8 mouse cellular contexts compared by ENCODE assay signal in genomic region chr17:25796951-25797369, GRCm38 (mm10). TPM values are rescaled to one million over a fixed set of nuclear protein-coding genes. Genes with fewer than 3 reads are reported as not detected.
A peak's percentile ranks its signal among the peaks of the same experiment; 100 is the strongest.
DNase-seq lines count a peak whose midpoint lies in the region; ATAC-seq and TF ChIP-seq lines count a peak whose summit lies in the region.

TSS of gene Metrn (minus strand) at chr17:25797136.

- WGBS in forebrain, embryonic 11.5 days = 1% methylated on average over 30 of the region's 35 CpGs
- WGBS in heart, postnatal 0 days = under 1% methylated on average over 35 of the region's 35 CpGs
- under 1% methylated on average over 35 of the region's 35 CpGs for WGBS in neural tube, embryonic 13.5 days

- peaks cover 12% of the 10 kb centered on the region for H3K36me3 ChIP-seq in E14TG2a.4 (ENCODE audit: insufficient read depth, low read length)
- H3K36me3 ChIP-seq in forebrain, embryonic 11.5 days (ENCODE audit: control insufficient read depth, insufficient read depth, low read length) = no peaks in the 10 kb centered on the region
- no peaks in the 10 kb centered on the region for H3K36me3 ChIP-seq in heart, postnatal 0 days (replicated peaks; ENCODE audit: control insufficient read depth, insufficient read depth, low read length)
- no peaks in the 10 kb centered on the region for H3K36me3 ChIP-seq in neural tube, embryonic 13.5 days

- peak; percentile 52 for TF ChIP-seq POLR2A in brain, embryonic 14.5 days (IDR thresholded peaks at IDR 0.05; ENCODE audit: borderline replicate concordance, extremely low read depth, insufficient read depth, insufficient read length, poor library complexity, severe bottlenecking)

- H3K4me3 ChIP-seq in E14TG2a.4 (replicated peaks; ENCODE audit: low read length) = peak within 1 kb of the TSS; percentile 88
- peak within 1 kb of the TSS; percentile 82 for H3K4me3 ChIP-seq in forebrain, embryonic 11.5 days (ENCODE audit: low read depth, low read length)
- H3K4me3 ChIP-seq in heart, postnatal 0 days (ENCODE audit: low read depth, low read length) = peak within 1 kb of the TSS; percentile 94
- H3K4me3 ChIP-seq in neural tube, embryonic 13.5 days = peak within 1 kb of the TSS; percentile 65

- peak within 1 kb of the TSS; percentile 94 for H3K27ac ChIP-seq in forebrain, embryonic 11.5 days (ENCODE audit: low read depth, low read length)
- no peak within 1 kb of the TSS for H3K27ac ChIP-seq in heart, postnatal 0 days (ENCODE audit: low read depth)
- H3K27ac ChIP-seq in neural tube, embryonic 13.5 days (replicated peaks) = peak within 1 kb of the TSS; percentile 81

- H3K4me2 ChIP-seq in forebrain, embryonic 11.5 days (ENCODE audit: low read depth, low read length, severe bottlenecking) = peak within 1 kb of the TSS; percentile 91
- H3K4me2 ChIP-seq in heart, postnatal 0 days (ENCODE audit: low read depth, low read length) = peak within 1 kb of the TSS; percentile 91
- H3K4me2 ChIP-seq in neural tube, embryonic 13.5 days = peak within 1 kb of the TSS; percentile 92

- DNase-seq in brain, embryonic 14.5 days (ENCODE audit: low read depth) = peak; percentile 93
- peak; percentile 96 for DNase-seq in forebrain, embryonic 11.5 days (ENCODE audit: low spot score)
- DNase-seq in heart, postnatal 0 days (ENCODE audit: low spot score) = peak; percentile 76
- DNase-seq in kidney, postnatal 36 days = peak; percentile 92 to 97
- DNase-seq in lung, adult 18-20 months = peak; percentile 88
- peak; percentile 89 for DNase-seq in testis, postnatal 14 days (ENCODE audit: low spot score)

- TF ChIP-seq CTCF in E14TG2a.4 (conservative IDR thresholded peaks at IDR 0.05; ENCODE audit: low read length) = no peak
- TF ChIP-seq CTCF in brain, embryonic 14.5 days (IDR thresholded peaks at IDR 0.05; ENCODE audit: borderline replicate concordance, extremely low read depth, insufficient read depth, insufficient read length) = no peak
- TF ChIP-seq CTCF in heart, postnatal 0 days (IDR thresholded peaks at IDR 0.05; ENCODE audit: low read depth) = no peak

- peaks cover 21% of the 10 kb centered on the region for H3K27me3 ChIP-seq in E14TG2a.4 (ENCODE audit: insufficient read depth, low read length)
- no peaks in the 10 kb centered on the region for H3K27me3 ChIP-seq in forebrain, embryonic 11.5 days (ENCODE audit: control insufficient read depth, insufficient read depth, low read length)
- no peaks in the 10 kb centered on the region for H3K27me3 ChIP-seq in heart, postnatal 0 days (ENCODE audit: control insufficient read depth, insufficient read depth, low read length)
- H3K27me3 ChIP-seq in neural tube, embryonic 13.5 days = no peaks in the 10 kb centered on the region

- H3K9me3 ChIP-seq in E14TG2a.4 (ENCODE audit: low read length) = no peaks in the 10 kb centered on the region
- no peaks in the 10 kb centered on the region for H3K9me3 ChIP-seq in forebrain, embryonic 11.5 days (ENCODE audit: control insufficient read depth, low read length)
- no peaks in the 10 kb centered on the region for H3K9me3 ChIP-seq in heart, postnatal 0 days (replicated peaks; ENCODE audit: control insufficient read depth, low read length)
- H3K9me3 ChIP-seq in neural tube, embryonic 13.5 days = no peaks in the 10 kb centered on the region

- ATAC-seq in forebrain, embryonic 11.5 days (replicated peaks; ENCODE audit: low FRiP score) = peak; percentile 72
- ATAC-seq in heart, postnatal 0 days (ENCODE audit: insufficient read depth, low read depth) = peak; percentile 75
- ATAC-seq in neural tube, embryonic 13.5 days (ENCODE audit: low read depth) = peak; percentile 71

- peak within 1 kb of the TSS; percentile 90 for H3K9ac ChIP-seq in forebrain, embryonic 11.5 days (ENCODE audit: low read length)
- peak within 1 kb of the TSS; percentile 61 for H3K9ac ChIP-seq in heart, postnatal 0 days (replicated peaks; ENCODE audit: low read depth, low read length)
- peak within 1 kb of the TSS; percentile 73 for H3K9ac ChIP-seq in neural tube, embryonic 13.5 days

- TF ChIP-seq EP300 in heart, postnatal 0 days (IDR thresholded peaks at IDR 0.05; ENCODE audit: low read depth) = no peak

- peaks cover 52% of the 10 kb centered on the region for H3K4me1 ChIP-seq in E14TG2a.4 (replicated peaks; ENCODE audit: low read depth, low read length)
- H3K4me1 ChIP-seq in forebrain, embryonic 11.5 days (replicated peaks; ENCODE audit: control insufficient read depth, insufficient read depth, low read length) = peaks cover 29% of the 10 kb centered on the region
- peaks cover 22% of the 10 kb centered on the region; the same call in 1 of the 2 replicates for H3K4me1 ChIP-seq in heart, postnatal 0 days (ENCODE audit: control insufficient read depth, insufficient read depth)
- peaks cover 53% of the 10 kb centered on the region for H3K4me1 ChIP-seq in neural tube, embryonic 13.5 days (replicated peaks)

RNA-seq across cellular contexts. Expression of gene Metrn, which starts in this region (rescaled TPM):
- polyA plus RNA-seq in brain, embryonic 14.5 days (2012; rRNA removed) = 107 and 109 TPM in 2 replicates
- 20.3 and 23.3 TPM in 2 replicates for polyA plus RNA-seq in forebrain, embryonic 11.5 days (2014; fragmentation: Nextera tagmentation; extraction: Ambion mirVana)
- total RNA-seq in heart, postnatal 0 days (2014; rRNA removed; ENCODE audit: low replicate concordance) = 38.5 and 75.3 TPM in 2 replicates
- 18.2 and 21.0 TPM in 2 replicates for polyA plus RNA-seq in heart, postnatal 0 days (2015; fragmentation: Nextera tagmentation; extraction: Ambion mirVana)
- 46.7 and 58.7 TPM in 2 replicates for polyA plus RNA-seq in neural tube, embryonic 13.5 days (2015; fragmentation: Nextera tagmentation; extraction: Ambion mirVana)
